Mouse (Mus musculus): Measurements from ENCODE around the gene Btbd8. TPM values are rescaled to one million over a fixed set of nuclear protein-coding genes. Genes with fewer than 3 reads are reported as not detected.

Gene Btbd8
- polyA plus RNA-seq, 1 experiment from 2014 or later, result 25.1 TPM

GRCm38 (mm10) chr5:107421676-107422075 is 16.1 kb upstream of the Btbd8 start:
- ATAC-seq (replicated peaks), result no peak

DNA sequence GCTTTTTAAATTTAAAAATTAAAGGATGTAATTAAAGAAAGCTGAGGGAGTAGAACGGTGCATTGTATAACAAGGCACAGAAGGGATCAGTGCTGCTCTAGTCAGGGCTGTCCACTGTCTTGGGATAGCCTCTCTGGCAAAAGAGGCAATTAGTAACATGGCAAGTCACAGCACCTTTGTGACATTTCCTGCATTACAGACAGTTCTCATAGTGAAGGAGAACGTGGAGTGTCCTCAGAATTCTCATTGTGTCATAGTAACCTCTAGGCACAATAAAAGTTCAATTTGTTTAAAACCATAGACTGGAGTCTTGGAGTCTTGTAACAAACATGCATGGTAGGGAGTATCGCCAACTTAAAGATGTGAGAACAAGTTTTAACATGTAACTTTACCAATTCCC is 6.5 kb upstream of the Btbd8 start, which contains the start of gene Lpcat2b:
Lpcat2b (plus strand) TSS at position 301 of the 400 bp plus-strand sequence.
- Histone ChIP-seq H3K9ac (replicated peaks) (no peak within 1 kb of the TSS), H3K27me3 (no peaks in the 10 kb centered on the region), H3K4me2 (replicated peaks) (no peak within 1 kb of the TSS), H3K9me3 (no peaks in the 10 kb centered on the region), H3K36me3 (no peaks in the 10 kb centered on the region), H3K4me1 (no peaks in the 10 kb centered on the region), H3K27ac (replicated peaks) (no peak within 1 kb of the TSS), H3K4me3 (no peak within 1 kb of the TSS)
- no peak for ATAC-seq (replicated peaks)
- 78% methylated on average over 3 of the region's 3 CpGs for WGBS

More at GRCm38 (mm10) chr5:107421676-107422075, 16.1 kb upstream of the Btbd8 start:
- Histone ChIP-seq H3K9me3 (no peaks in the 10 kb centered on the region), H3K4me2 (replicated peaks) (no peak overlapping the region), H3K27ac (replicated peaks) (no peak overlapping the region), H3K9ac (replicated peaks) (no peak overlapping the region), H3K4me1 (no peaks in the 10 kb centered on the region), H3K36me3 (no peaks in the 10 kb centered on the region), H3K4me3 (no peak overlapping the region), H3K27me3 (0 out of 2 replicates have a peak, but pooled peaks cover 3% of the 10 kb centered on the region)
- 28% methylated on average over 1 of the region's 1 CpGs for WGBS

DNA sequence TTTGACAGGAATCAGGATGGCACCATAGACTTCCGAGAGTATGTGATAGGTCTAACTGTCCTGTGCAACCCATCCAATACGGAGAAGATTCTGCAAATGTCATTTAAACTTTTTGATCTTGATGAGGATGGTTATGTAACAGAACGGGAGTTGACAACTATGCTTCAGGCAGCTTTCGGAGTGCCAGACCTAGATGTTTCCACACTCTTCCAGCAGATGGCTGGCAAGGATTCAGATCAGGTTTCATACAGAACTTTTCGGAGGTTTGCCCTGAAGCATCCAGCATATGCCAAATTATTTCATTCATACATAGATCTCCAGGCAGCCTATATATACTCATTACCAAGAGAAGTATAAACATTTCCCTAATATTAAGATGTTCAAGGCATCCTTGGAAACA is 3.8 kb upstream of the Btbd8 start:
- no peaks in the 10 kb centered on the region for H3K36me3 ChIP-seq
- no peak overlapping the region for H3K9ac ChIP-seq (replicated peaks)
- ATAC-seq (replicated peaks), result no peak
- WGBS, result 77% methylated on average over 5 of the region's 5 CpGs
- peaks cover 7% of the 10 kb centered on the region for H3K4me1 ChIP-seq
- H3K27ac ChIP-seq (replicated peaks), result no peak overlapping the region
- no peak overlapping the region for H3K4me3 ChIP-seq
- no peaks in the 10 kb centered on the region for H3K27me3 ChIP-seq
- no peak overlapping the region for H3K4me2 ChIP-seq (replicated peaks)
- H3K9me3 ChIP-seq, result no peaks in the 10 kb centered on the region

- Histone ChIP-seq H3K9me3 (no peaks in the 10 kb centered on the region), H3K27me3 (no peaks in the 10 kb centered on the region), H3K36me3 (no peaks in the 10 kb centered on the region), H3K4me3 (no peak overlapping the region), H3K4me1 (peaks cover 7% of the 10 kb centered on the region), H3K27ac (replicated peaks) (no peak overlapping the region), H3K4me2 (replicated peaks) (no peak overlapping the region), H3K9ac (replicated peaks) (no peak overlapping the region)
- WGBS, result 90% methylated on average over 6 of the region's 6 CpGs
- ATAC-seq (replicated peaks), result no peak
These were observed 1.6 kb upstream of the Btbd8 start for GRCm38 (mm10) chr5:107436185-107436584.

DNA sequence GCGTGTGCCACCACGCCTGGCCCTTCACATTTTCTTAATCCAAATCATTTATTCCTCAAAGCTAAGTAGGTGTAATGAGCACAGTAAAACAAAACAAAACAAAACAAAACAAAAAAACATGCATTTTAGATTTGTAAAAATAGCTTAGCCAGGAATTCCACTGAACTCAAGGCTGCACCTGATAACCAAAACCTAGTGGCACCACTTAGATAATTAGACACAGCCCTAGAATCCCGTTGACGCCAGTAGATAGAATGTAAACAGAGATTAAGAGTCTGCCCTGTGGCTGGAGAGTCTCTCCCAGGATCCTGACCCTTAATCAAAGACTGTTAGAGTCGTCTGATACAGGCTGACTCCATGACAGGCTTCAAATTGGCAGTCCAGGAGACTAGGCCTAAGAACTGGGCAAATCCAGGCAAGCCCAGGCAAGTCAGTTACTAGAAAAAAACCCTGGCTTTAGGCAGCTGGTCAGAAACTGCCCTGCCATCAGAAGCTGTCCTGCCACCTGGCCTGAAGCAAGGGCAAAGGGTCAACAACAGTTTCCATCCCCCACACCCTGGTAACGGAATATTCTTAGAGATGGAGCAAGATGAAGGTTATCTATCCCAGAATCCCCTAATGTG is 1.1 kb upstream of the Btbd8 start:
- 86% methylated on average over 6 of the region's 6 CpGs for WGBS
- H3K9me3 ChIP-seq, result no peaks in the 10 kb centered on the region
- H3K4me2 ChIP-seq (replicated peaks), result no peak overlapping the region
- no peaks in the 10 kb centered on the region for H3K27me3 ChIP-seq
- no peak for ATAC-seq (replicated peaks)
- no peak overlapping the region for H3K4me3 ChIP-seq
- no peaks in the 10 kb centered on the region for H3K36me3 ChIP-seq
- no peak overlapping the region for H3K9ac ChIP-seq (replicated peaks)
- H3K4me1 ChIP-seq, result peaks cover 7% of the 10 kb centered on the region
- H3K27ac ChIP-seq (replicated peaks), result no peak overlapping the region

DNA sequence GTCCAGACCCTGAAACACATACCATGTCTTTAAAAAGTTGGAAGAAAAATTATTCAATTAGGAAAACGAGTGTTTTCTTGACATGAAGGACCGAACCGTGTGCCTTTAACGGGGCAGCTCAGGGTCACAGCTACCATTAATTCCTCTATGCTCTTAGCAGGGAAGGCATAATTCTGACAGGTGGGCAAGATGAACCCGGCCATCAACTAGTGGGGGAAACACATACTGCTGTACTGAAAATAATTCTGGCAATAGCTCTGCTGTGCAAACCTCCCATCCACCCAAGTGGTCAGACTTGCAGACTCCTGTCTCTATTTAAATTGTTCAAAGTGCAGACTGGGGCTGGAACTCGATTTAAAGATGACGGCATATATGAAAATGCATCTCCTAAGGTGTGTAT is 556 bp downstream of the Btbd8 start:
- peak overlapping the region; percentile 97 for H3K4me3 ChIP-seq
- no peaks in the 10 kb centered on the region for H3K9me3 ChIP-seq
- peak overlapping the region; percentile 99 for H3K9ac ChIP-seq (replicated peaks)
- H3K27me3 ChIP-seq, result no peaks in the 10 kb centered on the region
- H3K4me1 ChIP-seq, result peaks cover 7% of the 10 kb centered on the region
- peak overlapping the region; percentile 57 for H3K4me2 ChIP-seq (replicated peaks)
- peak; percentile 20; the same call in 1 of the 2 replicates for ATAC-seq (replicated peaks)
- 22% methylated on average over 7 of the region's 7 CpGs for WGBS
- peak overlapping the region; percentile 94 for H3K27ac ChIP-seq (replicated peaks)
- H3K36me3 ChIP-seq, result no peaks in the 10 kb centered on the region

- no peaks in the 10 kb centered on the region for H3K36me3 ChIP-seq
- peaks cover 7% of the 10 kb centered on the region for H3K4me1 ChIP-seq
- no peak overlapping the region for H3K27ac ChIP-seq (replicated peaks)
- H3K27me3 ChIP-seq, result no peaks in the 10 kb centered on the region
- 85% methylated on average over 5 of the region's 5 CpGs for WGBS
- no peak for ATAC-seq (replicated peaks)
- no peaks in the 10 kb centered on the region for H3K9me3 ChIP-seq
- H3K4me3 ChIP-seq, result no peak overlapping the region
- no peak overlapping the region for H3K4me2 ChIP-seq (replicated peaks)
- H3K9ac ChIP-seq (replicated peaks), result no peak overlapping the region
These were observed 4.1 kb downstream of the Btbd8 start for GRCm38 (mm10) chr5:107441881-107442280.

DNA sequence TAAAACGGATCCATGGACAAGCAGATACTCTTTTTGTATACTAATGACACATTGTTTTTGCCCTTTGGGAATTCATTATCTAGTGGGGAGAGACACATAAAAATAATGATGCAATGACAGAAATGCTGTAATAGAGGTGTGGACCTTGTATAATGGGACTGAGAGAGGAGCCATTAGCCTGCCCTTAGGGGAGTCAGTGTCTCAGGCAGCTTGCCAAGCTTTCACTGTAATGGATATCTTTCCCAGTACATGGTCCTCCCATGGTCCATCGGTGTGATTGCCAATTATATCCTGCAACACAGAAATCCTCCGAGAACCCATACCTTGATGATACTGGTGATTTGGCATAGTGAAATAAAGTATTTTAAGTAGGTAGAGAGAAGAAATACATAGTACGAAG is 6.5 kb downstream of the Btbd8 start:
- Histone ChIP-seq H3K27me3 (no peaks in the 10 kb centered on the region), H3K9me3 (no peaks in the 10 kb centered on the region), H3K4me3 (no peak overlapping the region), H3K36me3 (no peaks in the 10 kb centered on the region), H3K27ac (replicated peaks) (no peak overlapping the region), H3K4me2 (replicated peaks) (no peak overlapping the region), H3K4me1 (no peaks in the 10 kb centered on the region), H3K9ac (replicated peaks) (no peak overlapping the region)
- 86% methylated on average over 4 of the region's 4 CpGs for whole genome bisulfite sequencing
- no peak for ATAC-seq (replicated peaks)

- ATAC-seq (replicated peaks), result no peak
- H3K27ac ChIP-seq (replicated peaks), result no peak overlapping the region
- H3K4me3 ChIP-seq, result no peak overlapping the region
- WGBS, result 89% methylated on average over 4 of the region's 4 CpGs
- no peak overlapping the region for H3K9ac ChIP-seq (replicated peaks)
- H3K9me3 ChIP-seq, result no peaks in the 10 kb centered on the region
- no peak overlapping the region for H3K4me2 ChIP-seq (replicated peaks)
- H3K36me3 ChIP-seq, result 0 out of 2 replicates have a peak, but pooled peaks cover 4% of the 10 kb centered on the region
- H3K4me1 ChIP-seq, result no peaks in the 10 kb centered on the region
- no peaks in the 10 kb centered on the region for H3K27me3 ChIP-seq
These were observed 10.2 kb downstream of the Btbd8 start for GRCm38 (mm10) chr5:107447977-107448376.

DNA sequence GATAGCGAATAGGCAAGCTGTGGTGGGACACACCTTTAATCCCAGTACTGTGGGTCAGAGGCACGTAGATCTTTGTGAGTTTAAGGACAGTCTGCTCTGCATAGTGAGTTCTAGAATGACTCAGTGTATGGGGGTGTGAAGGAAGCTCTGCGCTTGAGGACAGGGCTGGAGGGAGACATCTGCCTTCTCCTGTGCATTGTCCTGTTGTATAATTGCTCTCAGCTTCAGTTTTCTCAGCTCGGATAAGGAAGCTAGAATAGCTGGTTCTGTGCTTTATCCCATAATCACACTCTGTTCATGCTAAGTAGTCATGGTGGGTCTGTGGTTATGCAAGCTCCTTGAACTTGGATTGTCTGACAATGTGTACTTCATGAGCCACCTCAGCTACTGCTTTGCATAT is 11.0 kb downstream of the Btbd8 start:
- WGBS, result 92% methylated on average over 4 of the region's 4 CpGs
- Histone ChIP-seq H3K4me2 (replicated peaks) (no peak overlapping the region), H3K9me3 (no peaks in the 10 kb centered on the region), H3K4me1 (no peaks in the 10 kb centered on the region), H3K9ac (replicated peaks) (no peak overlapping the region), H3K36me3 (0 out of 2 replicates have a peak, but pooled peaks cover 4% of the 10 kb centered on the region), H3K27ac (replicated peaks) (no peak overlapping the region), H3K27me3 (no peaks in the 10 kb centered on the region), H3K4me3 (no peak overlapping the region)
- ATAC-seq (replicated peaks), result no peak

DNA sequence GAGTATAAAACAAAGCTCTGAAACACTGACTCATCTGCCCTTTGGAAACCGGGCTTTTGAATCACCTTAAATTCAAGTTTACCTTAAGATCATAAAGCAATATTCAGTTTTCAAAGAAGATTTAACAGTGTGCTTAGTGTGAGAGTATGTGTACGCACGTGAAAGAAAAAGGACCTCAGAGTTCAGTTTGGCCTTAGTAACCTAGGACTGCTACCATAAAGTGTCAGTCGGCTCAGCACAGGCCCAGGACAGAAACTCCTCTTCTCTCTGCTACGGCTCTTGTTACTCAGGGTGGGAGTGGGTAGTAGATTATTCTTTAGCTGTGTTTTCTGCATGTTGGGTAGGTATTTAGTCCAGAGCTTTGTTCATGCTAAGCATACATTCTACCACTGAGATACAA is 11.8 kb downstream of the Btbd8 start:
- WGBS, result 91% methylated on average over 5 of the region's 5 CpGs
- Histone ChIP-seq H3K27ac (replicated peaks) (no peak overlapping the region), H3K9ac (replicated peaks) (no peak overlapping the region), H3K4me2 (replicated peaks) (no peak overlapping the region), H3K4me3 (no peak overlapping the region), H3K36me3 (0 out of 2 replicates have a peak, but pooled peaks cover 4% of the 10 kb centered on the region), H3K4me1 (no peaks in the 10 kb centered on the region), H3K27me3 (no peaks in the 10 kb centered on the region), H3K9me3 (no peaks in the 10 kb centered on the region)
- ATAC-seq (replicated peaks), result no peak

- no peak for ATAC-seq (replicated peaks)
- H3K9ac ChIP-seq (replicated peaks), result no peak overlapping the region
- 0 out of 2 replicates have a peak, but pooled peaks cover 4% of the 10 kb centered on the region for H3K36me3 ChIP-seq
- WGBS, result 95% methylated on average over 5 of the region's 5 CpGs
- H3K27me3 ChIP-seq, result no peaks in the 10 kb centered on the region
- H3K4me2 ChIP-seq (replicated peaks), result no peak overlapping the region
- no peak overlapping the region for H3K4me3 ChIP-seq
- H3K27ac ChIP-seq (replicated peaks), result no peak overlapping the region
- H3K4me1 ChIP-seq, result no peaks in the 10 kb centered on the region
- no peaks in the 10 kb centered on the region for H3K9me3 ChIP-seq
These were observed 12.5 kb downstream of the Btbd8 start for GRCm38 (mm10) chr5:107450299-107450698.

Measured in forebrain, embryonic 15.5 days (tissue).